Mouse (Mus musculus): ENCODE results near the gene Nedd9. TPM values are rescaled to one million over a fixed set of nuclear protein-coding genes. Genes with fewer than 3 reads are reported as not detected.

Nedd9 gene
- polyA plus RNA-seq, 1 experiment from 2014 or later = 12.9 TPM

DNA sequence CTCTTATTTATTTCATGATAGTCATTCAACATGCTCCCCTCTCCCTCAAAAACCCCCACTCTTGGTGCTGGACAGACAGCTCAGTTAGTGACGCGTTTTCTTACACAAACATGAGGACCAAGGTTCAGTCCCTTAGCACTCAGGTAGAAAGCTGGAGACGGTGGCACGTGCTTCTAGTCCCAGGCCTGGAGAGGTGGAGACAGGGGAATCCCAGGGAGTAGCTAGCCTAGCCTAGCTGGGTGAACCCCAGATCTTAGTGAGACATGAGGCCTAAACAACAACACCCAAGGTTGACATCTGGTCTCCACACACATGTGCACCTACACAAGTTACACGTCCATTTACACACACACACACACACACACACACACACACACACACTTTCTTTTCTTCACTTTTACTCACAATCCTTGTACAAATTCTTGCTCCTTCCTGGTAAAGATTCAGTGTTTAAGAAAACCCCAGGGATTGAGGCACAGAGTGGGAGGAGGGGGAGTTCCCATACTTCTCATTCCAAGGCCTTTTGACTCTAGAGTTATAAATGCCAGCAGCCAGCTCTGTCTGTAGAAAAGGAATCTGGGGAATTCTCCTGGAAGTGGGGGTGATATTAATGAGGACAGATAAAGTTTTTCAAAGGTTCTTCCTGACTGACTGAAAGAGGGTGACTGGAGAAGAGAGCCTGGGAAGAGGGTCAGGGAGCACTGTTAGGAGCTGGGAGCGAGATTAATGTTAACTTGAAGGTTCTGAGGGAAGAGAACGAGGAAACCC is 29.9 kb downstream of the Nedd9 start:
- no peak overlapping the region for H3K4me2 ChIP-seq (ENCODE audit: low read depth, severe bottlenecking)
- H3K4me3 ChIP-seq (ENCODE audit: low read depth, low read length) = no peak overlapping the region
- no peak overlapping the region for H3K9ac ChIP-seq (ENCODE audit: low read length)
- H3K9me3 ChIP-seq (ENCODE audit: control insufficient read depth, low read length) = no peaks in the 10 kb centered on the region
- no peak for ATAC-seq (ENCODE audit: insufficient number of reproducible peaks, low FRiP score, low TSS enrichment, low read depth)
- 67% methylated on average over 7 of the region's 7 CpGs for WGBS
- no peaks in the 10 kb centered on the region for H3K27me3 ChIP-seq (ENCODE audit: control insufficient read depth, insufficient read depth, low read length)
- H3K27ac ChIP-seq (replicated peaks; ENCODE audit: low read depth, low read length) = no peak overlapping the region
- H3K4me1 ChIP-seq (ENCODE audit: control insufficient read depth, insufficient read depth, low read length) = peaks cover 3% of the 10 kb centered on the region; the same call in 1 of the 2 replicates
- no peaks in the 10 kb centered on the region for H3K36me3 ChIP-seq (ENCODE audit: control insufficient read depth, insufficient read depth, low read length)
- no peak for DNase-seq (ENCODE audit: low spot score)

DNA sequence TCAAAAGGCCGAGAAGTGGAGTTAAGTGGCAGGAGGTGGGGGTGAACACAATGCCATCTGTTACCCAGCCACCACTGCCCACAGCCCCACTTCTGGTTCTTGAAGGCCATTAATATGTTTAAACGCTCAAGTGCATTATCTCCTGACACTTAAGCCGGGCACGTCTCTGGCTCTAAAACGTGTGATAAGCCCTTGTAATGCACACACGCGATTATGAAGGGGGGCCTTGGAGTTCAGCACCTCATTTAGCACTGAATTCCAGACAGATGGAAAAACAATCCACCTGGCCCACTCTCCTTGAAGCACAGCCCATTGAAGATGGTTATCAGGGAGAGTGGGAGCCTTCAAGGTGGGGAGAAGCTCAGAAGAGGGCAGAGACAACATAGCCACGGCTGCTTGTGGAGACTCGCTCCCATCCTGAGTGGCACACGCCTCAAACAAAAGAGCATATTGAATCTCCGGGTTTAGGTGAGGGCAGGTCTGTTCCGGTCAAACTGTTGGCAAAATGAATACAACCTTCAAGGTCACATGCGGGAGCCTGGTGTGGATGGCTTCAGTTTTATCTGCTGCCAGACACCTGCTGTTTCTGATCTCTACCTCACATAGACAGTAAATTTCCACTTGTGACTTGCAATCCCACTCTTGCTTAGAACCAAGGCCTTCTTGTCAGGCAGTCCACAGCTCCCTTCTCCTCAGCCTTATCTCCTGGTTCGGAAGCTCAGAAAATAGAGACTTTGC is 30.7 kb downstream of the Nedd9 start:
- ATAC-seq (ENCODE audit: insufficient number of reproducible peaks, low FRiP score, low TSS enrichment, low read depth) (no peak), DNase-seq (ENCODE audit: low spot score) (no peak)
- Histone ChIP-seq H3K4me1 (ENCODE audit: control insufficient read depth, insufficient read depth, low read length) (peaks cover 3% of the 10 kb centered on the region; the same call in 1 of the 2 replicates), H3K27ac (replicated peaks; ENCODE audit: low read depth, low read length) (no peak overlapping the region), H3K36me3 (ENCODE audit: control insufficient read depth, insufficient read depth, low read length) (no peaks in the 10 kb centered on the region), H3K9me3 (ENCODE audit: control insufficient read depth, low read length) (no peaks in the 10 kb centered on the region), H3K27me3 (ENCODE audit: control insufficient read depth, insufficient read depth, low read length) (no peaks in the 10 kb centered on the region), H3K9ac (ENCODE audit: low read length) (no peak overlapping the region), H3K4me3 (ENCODE audit: low read depth, low read length) (no peak overlapping the region), H3K4me2 (ENCODE audit: low read depth, severe bottlenecking) (no peak overlapping the region)
- 72% methylated on average over 14 of the region's 14 CpGs for WGBS

DNA sequence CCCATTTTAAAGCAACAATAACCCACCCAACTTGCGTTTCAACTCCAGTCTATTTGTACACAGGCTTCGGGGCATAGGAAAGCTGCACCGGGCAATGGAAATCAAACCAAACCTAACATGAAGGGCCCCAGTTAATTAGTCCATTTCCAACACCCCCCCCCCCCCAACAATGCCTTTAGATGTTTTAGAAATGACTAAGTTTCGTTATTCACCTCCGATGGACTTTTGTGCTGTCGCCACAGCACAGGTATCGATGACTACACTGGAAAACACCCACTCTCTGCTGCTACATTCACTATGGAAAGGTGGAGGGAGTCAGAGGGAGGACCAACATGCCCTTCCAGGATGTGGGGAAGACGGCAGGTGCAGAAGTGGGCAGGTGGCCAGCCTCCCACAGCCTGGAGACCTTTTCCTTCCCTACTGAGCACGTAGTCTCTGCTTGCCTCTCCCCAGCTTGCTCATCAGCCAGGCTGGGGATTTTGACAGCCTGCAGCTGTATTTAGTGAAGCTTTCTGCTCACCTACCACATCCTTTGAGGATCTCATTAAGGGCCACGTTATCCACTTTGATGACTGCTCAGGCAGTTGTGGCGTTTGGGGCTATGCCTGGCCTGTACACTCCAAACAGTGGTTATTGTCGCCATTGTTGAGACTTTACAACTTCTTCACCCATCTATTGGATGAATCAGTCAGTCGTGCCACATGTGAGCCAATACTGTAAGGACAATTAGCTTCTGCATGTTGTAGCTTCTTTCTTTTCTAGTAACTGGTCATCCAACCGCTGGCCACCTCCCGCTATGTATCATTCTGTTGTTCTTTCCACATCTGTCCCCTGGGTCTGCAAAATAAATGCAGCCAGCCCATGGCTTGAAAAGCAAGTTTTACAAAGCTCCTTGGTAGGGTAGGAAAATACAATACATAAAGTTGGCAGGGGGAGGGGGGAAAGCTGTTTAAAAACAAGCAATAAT is 33.7 kb downstream of the Nedd9 start:
- H3K36me3 ChIP-seq (ENCODE audit: control insufficient read depth, insufficient read depth, low read length) = no peaks in the 10 kb centered on the region
- ATAC-seq (ENCODE audit: insufficient number of reproducible peaks, low FRiP score, low TSS enrichment, low read depth) = no peak
- no peak overlapping the region for H3K4me2 ChIP-seq (ENCODE audit: low read depth, severe bottlenecking)
- no peaks in the 10 kb centered on the region for H3K9me3 ChIP-seq (ENCODE audit: control insufficient read depth, low read length)
- peaks cover 3% of the 10 kb centered on the region; the same call in 1 of the 2 replicates for H3K4me1 ChIP-seq (ENCODE audit: control insufficient read depth, insufficient read depth, low read length)
- H3K27me3 ChIP-seq (ENCODE audit: control insufficient read depth, insufficient read depth, low read length) = no peaks in the 10 kb centered on the region
- no peak overlapping the region for H3K9ac ChIP-seq (ENCODE audit: low read length)
- 84% methylated on average over 15 of the region's 15 CpGs for WGBS
- DNase-seq (ENCODE audit: low spot score) = no peak
- H3K27ac ChIP-seq (replicated peaks; ENCODE audit: low read depth, low read length) = no peak overlapping the region
- H3K4me3 ChIP-seq (ENCODE audit: low read depth, low read length) = no peak overlapping the region

DNA sequence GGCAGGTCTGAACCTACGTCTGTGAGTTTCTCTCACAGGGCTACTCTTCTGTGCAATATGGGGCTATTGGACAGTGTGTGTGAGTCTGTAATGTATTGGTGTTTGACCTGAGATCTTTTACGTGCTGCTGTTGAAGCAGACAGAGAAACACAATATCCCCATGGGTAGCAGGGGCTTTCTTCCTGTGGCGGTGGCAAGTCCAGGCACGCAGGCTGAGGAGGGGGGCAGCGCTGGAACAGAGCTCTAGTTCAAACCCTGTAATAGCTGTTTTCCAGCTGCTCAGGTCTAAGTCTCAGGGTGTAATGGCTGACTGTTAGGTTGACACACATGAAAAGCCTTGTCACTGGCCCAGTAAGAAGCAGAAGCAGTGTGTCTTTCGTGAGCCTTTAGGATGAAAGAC is 36.3 kb downstream of the Nedd9 start:
- no peaks in the 10 kb centered on the region for H3K36me3 ChIP-seq (ENCODE audit: control insufficient read depth, insufficient read depth, low read length)
- peak; percentile 28 for DNase-seq (ENCODE audit: low spot score)
- H3K27me3 ChIP-seq (ENCODE audit: control insufficient read depth, insufficient read depth, low read length) = no peaks in the 10 kb centered on the region
- 55% methylated on average over 6 of the region's 6 CpGs for WGBS
- H3K9ac ChIP-seq (ENCODE audit: low read length) = no peak overlapping the region
- H3K4me1 ChIP-seq (ENCODE audit: control insufficient read depth, insufficient read depth, low read length) = peaks cover 6% of the 10 kb centered on the region; the same call in 1 of the 2 replicates
- no peak overlapping the region for H3K27ac ChIP-seq (replicated peaks; ENCODE audit: low read depth, low read length)
- no peak overlapping the region for H3K4me3 ChIP-seq (ENCODE audit: low read depth, low read length)
- no peaks in the 10 kb centered on the region for H3K9me3 ChIP-seq (ENCODE audit: control insufficient read depth, low read length)
- no peak overlapping the region for H3K4me2 ChIP-seq (ENCODE audit: low read depth, severe bottlenecking)
- ATAC-seq (ENCODE audit: insufficient number of reproducible peaks, low FRiP score, low TSS enrichment, low read depth) = no peak; the same call in 1 of the 2 replicates

DNA sequence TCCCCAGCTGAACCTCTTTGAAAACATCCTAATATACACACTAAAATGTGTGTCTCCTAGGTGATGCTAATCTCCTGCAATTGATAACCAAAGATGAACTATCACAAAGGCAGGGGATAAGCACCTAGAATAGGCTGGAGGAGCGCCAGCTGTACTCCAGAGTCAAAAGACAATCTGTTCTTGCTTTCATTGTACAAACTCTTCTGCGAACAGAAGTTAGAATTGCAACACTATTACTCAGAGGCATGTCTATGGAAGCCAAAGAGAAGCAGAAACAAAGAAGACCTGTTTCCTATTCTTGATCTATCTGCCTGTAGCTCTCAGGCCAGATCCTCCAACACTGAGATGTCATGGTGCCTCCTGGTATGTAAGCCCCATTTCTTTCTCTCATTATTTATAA is 38.0 kb downstream of the Nedd9 start:
- Histone ChIP-seq H3K36me3 (ENCODE audit: control insufficient read depth, insufficient read depth, low read length) (no peaks in the 10 kb centered on the region), H3K9ac (ENCODE audit: low read length) (no peak overlapping the region)
- 86% methylated on average over 2 of the region's 2 CpGs for WGBS

DNA sequence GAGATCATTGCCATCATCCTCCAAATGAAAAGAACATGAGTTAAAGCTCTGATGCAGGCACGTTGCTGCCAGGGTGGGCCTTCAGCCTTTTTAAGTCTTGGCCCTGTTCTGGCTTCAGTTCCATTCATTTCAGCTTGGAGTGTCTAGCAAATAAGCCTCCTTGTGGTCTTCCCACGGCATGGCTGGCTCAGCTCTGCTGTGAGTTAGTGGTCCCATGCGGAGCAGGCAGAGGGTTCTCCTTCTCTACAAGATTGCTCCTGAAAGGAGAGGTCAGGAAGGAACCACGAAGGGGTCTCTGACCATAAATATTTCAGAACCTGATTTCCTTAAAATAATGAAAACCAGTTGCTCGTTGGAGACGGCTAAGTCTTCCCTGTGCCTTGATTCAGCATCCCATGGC is 40.0 kb downstream of the Nedd9 start:
- DNase-seq (ENCODE audit: low spot score) = peak; percentile 53
- Histone ChIP-seq H3K4me2 (ENCODE audit: low read depth, severe bottlenecking) (no peak overlapping the region), H3K4me3 (ENCODE audit: low read depth, low read length) (no peak overlapping the region), H3K9me3 (ENCODE audit: control insufficient read depth, low read length) (no peaks in the 10 kb centered on the region), H3K27ac (replicated peaks; ENCODE audit: low read depth, low read length) (no peak overlapping the region), H3K4me1 (ENCODE audit: control insufficient read depth, insufficient read depth, low read length) (peaks cover 6% of the 10 kb centered on the region; the same call in 1 of the 2 replicates), H3K9ac (ENCODE audit: low read length) (no peak overlapping the region), H3K36me3 (ENCODE audit: control insufficient read depth, insufficient read depth, low read length) (no peaks in the 10 kb centered on the region), H3K27me3 (ENCODE audit: control insufficient read depth, insufficient read depth, low read length) (no peaks in the 10 kb centered on the region)
- ATAC-seq (ENCODE audit: insufficient number of reproducible peaks, low FRiP score, low TSS enrichment, low read depth) = no peak
- WGBS = 28% methylated on average over 6 of the region's 6 CpGs

More for the DNA sequence above, 38.0 kb downstream of the Nedd9 start:
- Histone ChIP-seq H3K9me3 (ENCODE audit: control insufficient read depth, low read length) (no peaks in the 10 kb centered on the region), H3K4me2 (ENCODE audit: low read depth, severe bottlenecking) (no peak overlapping the region), H3K4me3 (ENCODE audit: low read depth, low read length) (no peak overlapping the region), H3K27ac (replicated peaks; ENCODE audit: low read depth, low read length) (no peak overlapping the region), H3K4me1 (ENCODE audit: control insufficient read depth, insufficient read depth, low read length) (peaks cover 6% of the 10 kb centered on the region; the same call in 1 of the 2 replicates), H3K27me3 (ENCODE audit: control insufficient read depth, insufficient read depth, low read length) (no peaks in the 10 kb centered on the region)
- DNase-seq (ENCODE audit: low spot score) (no peak), ATAC-seq (ENCODE audit: insufficient number of reproducible peaks, low FRiP score, low TSS enrichment, low read depth) (no peak)

DNA sequence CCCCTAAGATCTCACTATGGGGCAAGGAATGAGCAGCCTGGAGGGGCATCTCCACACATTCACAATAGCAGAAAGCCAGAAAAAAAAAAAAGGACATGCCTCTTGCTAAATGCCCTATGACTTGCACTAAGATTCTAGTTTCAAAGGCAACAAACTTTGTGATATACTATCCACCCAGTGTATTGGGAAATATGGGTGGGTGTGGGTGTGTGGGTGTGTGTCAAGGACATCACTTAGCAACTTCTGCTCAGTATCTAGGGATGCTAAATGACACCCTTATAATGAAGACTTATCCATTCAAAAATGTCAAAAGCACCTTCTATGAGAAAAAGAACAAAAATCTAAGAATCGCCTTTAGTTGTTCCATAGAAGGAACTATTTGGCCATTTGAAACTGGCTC is 40.6 kb downstream of the Nedd9 start:
- Histone ChIP-seq H3K4me2 (ENCODE audit: low read depth, severe bottlenecking) (no peak overlapping the region), H3K9me3 (ENCODE audit: control insufficient read depth, low read length) (no peaks in the 10 kb centered on the region)
- no peak for ATAC-seq (ENCODE audit: insufficient number of reproducible peaks, low FRiP score, low TSS enrichment, low read depth)

More for the DNA sequence above, 40.6 kb downstream of the Nedd9 start:
- no peak for DNase-seq (ENCODE audit: low spot score)
- no peaks in the 10 kb centered on the region for H3K27me3 ChIP-seq (ENCODE audit: control insufficient read depth, insufficient read depth, low read length)
- H3K4me1 ChIP-seq (ENCODE audit: control insufficient read depth, insufficient read depth, low read length) = peaks cover 6% of the 10 kb centered on the region; the same call in 1 of the 2 replicates
- no peaks in the 10 kb centered on the region for H3K36me3 ChIP-seq (ENCODE audit: control insufficient read depth, insufficient read depth, low read length)
- no peak overlapping the region for H3K9ac ChIP-seq (ENCODE audit: low read length)
- no peak overlapping the region for H3K4me3 ChIP-seq (ENCODE audit: low read depth, low read length)
- H3K27ac ChIP-seq (replicated peaks; ENCODE audit: low read depth, low read length) = no peak overlapping the region
- 98% methylated on average over 1 of the region's 1 CpGs for WGBS
